Mouse (Mus musculus) MN1 (cell line): ENCODE measurements at regions not wholly inside any gene's neighbourhood (a gene's known extent, or its start where the extent isn't known, plus 50 kb on each side); places are given as distances from the start of the nearest gene placed in this dataset.
"Not testable (repeated sequence)": the region's sequence is repeated elsewhere in the genome, so short reads cannot be mapped to it uniquely, and the experiment has no call there.

ENCODE experiments used
- DNase-seq: peaks from one replicate; pipeline ENCODE4 v3.0.0-alpha.2; 2016; ENCODE audit warnings: low spot score

DNA sequence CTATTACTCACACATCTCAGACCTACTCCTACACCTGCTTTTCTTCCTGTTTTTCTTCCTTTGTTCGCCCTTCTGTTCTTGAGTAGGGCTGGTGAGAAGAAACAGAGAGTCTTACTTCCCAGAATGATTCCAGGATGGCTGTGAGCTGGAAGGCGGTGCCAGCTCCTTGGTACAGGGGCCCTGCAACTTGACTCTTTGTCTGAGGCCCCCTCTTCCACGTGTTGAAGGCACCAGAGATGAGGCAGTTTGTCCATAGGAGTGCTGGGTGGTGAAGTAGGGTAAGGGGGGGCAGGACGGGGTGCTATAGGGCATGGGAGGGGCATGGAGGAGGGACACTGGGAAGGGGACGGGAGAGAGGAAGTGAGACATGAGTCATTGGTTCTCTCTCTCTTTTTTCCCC lies 60.8 kb downstream of the Dmrta2 start:
- DNase-seq, result no peak

DNA sequence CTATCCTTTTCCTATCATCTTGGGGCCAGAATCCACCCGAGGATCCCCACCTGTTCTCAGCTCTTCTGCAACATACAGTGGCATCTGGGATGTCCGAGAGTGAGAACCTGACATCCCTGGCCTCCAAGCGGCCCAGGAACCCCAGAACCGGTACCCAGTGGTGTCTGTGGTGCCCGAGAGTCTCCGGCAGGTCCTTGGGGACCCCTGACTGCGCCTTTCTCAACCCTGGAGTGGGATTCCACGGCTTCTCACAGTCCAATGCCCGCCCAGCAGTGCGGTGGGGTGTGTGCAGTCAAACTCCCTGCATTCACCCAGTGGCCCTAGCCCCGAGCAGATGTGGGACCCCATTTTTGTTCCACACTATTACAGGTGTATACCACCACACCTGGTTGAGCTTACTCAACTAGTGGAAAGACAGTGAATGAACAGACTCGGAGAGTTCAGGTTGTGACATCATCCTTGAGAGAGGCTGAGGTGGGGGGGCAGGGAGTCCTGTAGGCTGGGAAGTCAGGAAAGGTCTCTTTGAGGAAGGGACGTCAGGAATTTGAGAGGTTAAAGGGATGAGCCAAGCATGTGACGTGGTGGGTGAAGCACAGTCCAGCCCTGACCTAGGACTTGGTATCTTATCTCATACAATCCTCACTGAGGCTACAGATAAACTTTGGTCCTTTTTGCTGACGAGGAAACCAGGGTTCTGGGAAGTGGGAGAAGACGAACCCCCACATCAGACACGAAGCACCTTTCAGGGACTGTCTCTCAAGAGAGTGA lies 67.2 kb downstream of the Dmrta2 start:
- no peak for DNase-seq

GRCm38 (mm10) chr4:110045651-110046269 lies 67.9 kb downstream of the Dmrta2 start:
- DNase-seq, result no peak

- no peak for DNase-seq
Measured at GRCm38 (mm10) chr4:110046270-110046651, 68.4 kb downstream of the Dmrta2 start.

GRCm38 (mm10) chr4:110050393-110051280 lies 72.8 kb downstream of the Dmrta2 start:
- peak; percentile 90 for DNase-seq

DNA sequence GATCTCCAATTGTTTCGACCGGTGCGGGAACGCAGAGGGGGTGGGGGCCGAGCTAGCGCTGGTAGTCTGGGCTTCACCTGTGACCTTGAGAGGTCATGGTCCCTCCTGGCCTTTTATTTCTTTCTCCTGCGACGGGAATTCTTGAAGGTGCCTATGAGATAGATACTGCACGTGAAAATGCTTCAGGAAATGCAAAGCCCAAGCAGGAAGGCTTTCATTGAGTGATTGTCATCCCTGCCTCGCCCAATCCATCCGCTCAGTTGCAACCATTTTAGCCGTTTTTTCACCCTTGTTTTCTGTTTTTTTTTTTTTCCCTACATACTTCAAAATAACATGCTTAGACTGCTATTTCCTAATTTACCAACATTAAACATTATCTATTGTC lies 73.4 kb downstream of the Dmrta2 start:
- DNase-seq, result no peak

DNA sequence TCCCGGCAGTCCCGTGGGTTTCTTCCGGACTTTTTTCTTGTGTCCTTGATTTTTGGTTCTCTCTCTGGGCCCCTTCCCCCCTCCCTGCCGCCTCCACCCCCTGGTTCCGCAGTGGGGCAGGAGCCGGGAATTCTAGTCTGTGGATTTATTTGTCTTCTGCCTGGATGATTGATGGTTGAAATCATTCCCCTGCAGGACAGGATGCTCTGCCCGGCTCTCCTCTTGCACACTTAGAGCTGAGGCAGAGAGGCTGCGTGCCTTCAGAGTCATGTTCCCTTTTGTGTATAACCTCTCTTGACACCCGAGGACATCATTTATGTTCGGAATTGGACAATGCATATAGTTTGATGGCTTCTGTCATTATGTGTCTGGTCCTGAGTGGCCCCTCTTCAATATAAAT lies 74.0 kb downstream of the Dmrta2 start:
- DNase-seq, result peak; percentile 26

DNA sequence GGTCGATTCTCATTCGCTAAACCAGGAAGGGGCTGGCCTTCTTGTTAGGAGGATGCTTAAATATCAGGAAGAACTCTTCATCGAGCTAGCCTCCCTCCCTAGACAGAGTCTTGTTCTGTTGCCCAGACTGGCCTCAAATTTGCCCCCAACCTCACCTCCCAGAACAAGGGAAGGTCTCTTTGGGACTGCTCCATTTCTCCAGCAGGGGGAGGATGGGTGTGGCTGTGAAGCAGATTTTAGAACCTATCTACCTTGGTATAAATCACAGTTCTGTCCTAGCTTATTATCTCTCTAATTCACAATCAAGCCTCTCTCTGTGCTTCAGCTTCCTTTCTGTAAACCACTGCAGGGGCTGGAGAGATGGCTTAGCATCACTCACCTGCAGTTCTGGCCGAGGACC lies 75.1 kb downstream of the Dmrta2 start:
- no peak for DNase-seq

- no peak for DNase-seq
Measured at GRCm38 (mm10) chr4:110073836-110074235, 96.0 kb downstream of the Dmrta2 start.

GRCm38 (mm10) chr4:110083371-110083770 lies 105.5 kb downstream of the Dmrta2 start:
- peak; percentile 6 for DNase-seq

DNA sequence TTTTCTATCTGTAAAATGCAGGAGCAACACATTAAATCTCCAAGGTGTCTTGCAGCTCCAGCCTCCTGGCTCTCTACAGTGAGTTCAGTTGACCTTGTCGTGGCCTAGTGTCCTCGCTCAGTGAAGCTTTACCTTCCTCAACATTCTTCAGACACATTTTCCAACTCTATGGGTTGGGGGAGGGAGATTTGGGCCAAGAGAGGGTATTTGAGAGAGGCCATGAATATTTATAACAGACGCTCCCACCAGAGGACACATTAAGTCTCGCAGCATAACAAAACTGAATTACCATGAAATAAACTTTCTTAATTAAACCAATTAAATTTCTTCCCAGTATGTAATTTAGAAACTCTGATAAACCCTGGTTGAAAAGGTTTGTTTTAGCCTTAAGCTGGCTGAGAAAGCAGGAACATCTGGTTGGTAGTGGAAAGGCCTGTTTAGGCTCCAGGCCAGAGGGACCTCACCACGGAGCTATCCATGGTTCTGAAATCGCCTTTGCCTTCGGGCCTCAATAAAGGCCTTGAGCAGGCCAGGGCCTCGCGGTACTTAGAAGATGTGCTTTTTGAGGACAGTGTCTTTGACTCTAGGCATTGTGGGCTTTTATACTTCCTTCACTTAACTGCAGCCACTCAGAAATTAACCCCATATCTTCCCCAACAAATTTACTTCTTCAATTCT lies 109.9 kb downstream of the Dmrta2 start:
- no peak for DNase-seq

DNA sequence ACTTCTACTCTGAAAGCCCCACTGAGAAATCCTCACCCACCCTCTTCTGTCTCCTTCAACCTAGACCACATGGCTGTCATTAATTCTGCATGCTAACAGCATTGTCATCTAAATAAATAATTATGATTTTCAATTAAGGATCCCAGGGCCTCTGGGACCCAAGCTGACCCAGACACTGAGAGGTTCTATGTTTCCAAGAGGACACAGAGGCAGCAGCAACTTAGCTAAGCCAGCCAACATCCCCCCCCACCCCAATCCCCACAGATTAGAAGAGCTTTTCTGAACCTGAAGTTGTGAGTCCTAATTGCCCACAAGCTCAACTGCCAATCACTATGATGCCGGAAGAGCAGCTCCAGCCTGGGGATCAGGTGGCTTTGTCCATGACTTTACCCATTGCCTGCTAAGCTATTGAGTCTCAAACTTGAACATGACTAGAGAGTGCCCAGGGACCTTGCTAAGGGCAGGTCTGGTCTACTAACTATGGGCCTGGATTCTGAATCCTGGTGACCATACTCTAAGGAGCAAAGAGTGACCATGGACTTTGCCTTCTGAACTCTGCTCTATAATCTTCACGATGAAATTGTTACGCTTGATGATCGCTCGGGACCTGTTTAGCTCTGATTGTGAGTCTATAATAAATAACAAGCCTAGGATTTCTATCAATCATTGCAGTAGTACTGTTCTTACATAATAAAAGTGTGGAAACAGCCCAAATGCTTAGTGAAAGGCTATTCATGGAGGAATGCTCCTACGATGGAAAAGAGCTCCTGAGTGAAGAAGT lies 115.4 kb downstream of the Dmrta2 start:
- no peak for DNase-seq

GRCm38 (mm10) chr4:110094541-110094940 lies 116.7 kb downstream of the Dmrta2 start:
- DNase-seq, result no peak

GRCm38 (mm10) chr4:110095760-110096593 lies 118.1 kb downstream of the Dmrta2 start:
- no peak for DNase-seq

DNA sequence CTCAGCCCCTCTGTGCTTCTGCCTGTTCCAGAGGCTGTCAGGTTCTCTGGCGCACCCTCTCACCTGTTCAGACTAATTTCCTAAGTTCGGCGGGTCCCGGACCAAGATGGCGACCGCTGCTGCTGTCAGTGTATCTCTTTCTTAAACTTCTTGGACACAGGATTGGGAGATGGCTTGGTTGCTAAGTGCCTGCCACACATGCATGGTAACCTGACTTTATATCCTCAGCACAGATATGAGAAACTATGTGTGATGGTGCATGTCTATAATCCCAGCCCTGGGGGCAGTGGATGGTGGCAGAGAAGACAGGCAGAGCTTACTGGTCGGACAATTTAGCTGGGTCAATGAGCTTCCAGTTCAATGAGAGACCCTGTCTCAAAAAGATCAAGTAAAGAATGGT lies 126.3 kb downstream of the Dmrta2 start:
- not testable (repeated sequence) for DNase-seq

- DNase-seq, result no peak
Measured at GRCm38 (mm10) chr4:110106620-110107243, 128.9 kb downstream of the Dmrta2 start.

DNA sequence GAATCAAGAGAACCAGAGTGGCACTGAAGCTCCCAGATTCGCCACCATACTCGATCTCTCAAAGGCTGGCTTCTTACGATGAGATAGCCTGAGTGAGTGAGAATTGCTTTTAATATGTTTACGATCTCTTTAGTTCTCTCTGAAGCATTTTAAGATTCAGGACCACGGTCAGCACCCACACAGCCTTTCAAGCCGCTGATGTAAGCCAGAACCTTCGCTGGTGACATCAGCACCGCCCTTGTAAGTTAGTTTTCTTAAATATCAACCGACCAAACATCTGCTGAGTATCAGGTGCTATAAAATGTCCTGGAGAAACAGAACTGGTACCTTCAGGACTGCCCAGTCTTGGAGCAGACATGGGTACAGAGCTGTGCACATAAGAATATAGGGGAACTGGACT lies 141.6 kb downstream of the Dmrta2 start:
- DNase-seq, result no peak

DNA sequence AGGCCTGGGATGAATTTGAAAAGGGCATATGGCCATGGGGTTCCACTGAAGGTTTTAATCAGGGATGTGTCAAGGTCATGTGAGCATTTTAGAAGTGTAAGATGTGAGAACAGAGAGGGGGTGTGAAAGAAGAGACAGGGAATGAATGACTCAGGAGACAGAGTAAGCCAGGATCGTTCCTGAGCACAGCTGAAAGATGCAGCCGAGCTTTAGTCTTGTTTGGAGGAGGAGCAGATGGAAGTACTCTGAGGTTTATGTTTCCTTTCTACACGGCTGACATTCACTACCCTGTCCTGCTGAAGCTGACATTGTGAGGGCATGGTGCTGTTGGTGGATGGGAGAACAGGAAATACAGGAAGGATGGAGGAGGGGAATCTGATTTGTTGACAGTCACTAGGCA lies 142.0 kb downstream of the Dmrta2 start:
- DNase-seq, result no peak

DNA sequence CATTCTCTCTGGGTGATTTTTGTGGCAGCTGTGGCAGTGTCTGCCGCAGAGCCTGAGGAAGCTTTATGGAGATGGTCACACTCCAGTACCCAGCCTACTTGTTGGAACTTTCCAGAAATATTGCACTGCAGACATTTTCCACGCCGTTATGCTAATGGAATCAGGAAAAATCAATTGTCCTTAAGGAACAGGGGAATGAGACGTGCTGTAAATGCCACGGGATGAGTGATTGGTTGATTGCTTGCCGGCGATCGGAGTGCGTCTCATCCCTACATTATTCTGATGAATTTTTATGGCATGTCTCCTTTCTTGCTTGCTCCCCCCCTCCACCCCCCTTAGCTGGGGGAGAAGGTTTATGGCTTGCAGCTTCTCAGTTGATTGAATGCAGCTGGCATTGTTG lies 142.9 kb downstream of the Dmrta2 start:
- no peak for DNase-seq

GRCm38 (mm10) chr4:110121447-110121846 lies 143.6 kb downstream of the Dmrta2 start:
- no peak for DNase-seq
